Mouse (Mus musculus) limb, embryonic 14.5 days (tissue): ENCODE results near the gene Limk1. TPM values are rescaled to one million over a fixed set of nuclear protein-coding genes. Genes with fewer than 3 reads are reported as not detected.
A peak's percentile ranks its signal among the peaks of the same experiment; 100 is the strongest.

ENCODE experiments used
- ATAC-seq: fragments of 200-750 bp; cut with Nextera tagmentation; 2 replicates; pipeline ENCODE4 v1.8.0; 2017; ENCODE audit warnings: low read depth, moderate number of reproducible peaks, moderate TSS enrichment; ENCODE audit not compliant: low FRiP score
- DNase-seq: peaks from one replicate; pipeline ENCODE4 v3.0.0-alpha.2; 2015; ENCODE audit warnings: low spot score
- H3K27ac ChIP-seq: fragments of 300-500 bp; sonication (generic); replicated peaks from 2 replicates; pipeline ENCODE4 v1.5.1; 2014; ENCODE audit warnings: low read depth, mild to moderate bottlenecking, low read length, moderate library complexity, mixed read lengths
- H3K27me3 ChIP-seq: fragments of 300-500 bp; sonication (generic); 2 replicates; pipeline ENCODE4 v1.6.1; 2014; ENCODE audit warnings: low read length, mixed read lengths; ENCODE audit not compliant: control insufficient read depth, insufficient read depth
- H3K36me3 ChIP-seq: fragments of 300-500 bp; sonication (generic); 2 replicates; pipeline ENCODE4 v1.6.1; 2014; ENCODE audit warnings: mild to moderate bottlenecking, low read length, moderate library complexity, mixed read lengths; ENCODE audit not compliant: control insufficient read depth, insufficient read depth
- H3K4me1 ChIP-seq: fragments of 300-500 bp; sonication (generic); 2 replicates; pipeline ENCODE4 v1.6.1; 2014; ENCODE audit warnings: antibody characterized with exemption, low read length, mixed read lengths; ENCODE audit not compliant: control insufficient read depth, insufficient read depth
- H3K4me2 ChIP-seq: fragments of 300-500 bp; sonication (generic); replicated peaks from 2 replicates; pipeline ENCODE4 v1.6.1; 2014; ENCODE audit warnings: low read depth, mild to moderate bottlenecking, low read length, moderate library complexity; ENCODE audit not compliant: severe bottlenecking
- H3K4me3 ChIP-seq: fragments of 300-500 bp; sonication (generic); replicated peaks from 2 replicates; pipeline ENCODE4 v1.5.1; 2014; ENCODE audit warnings: low read length
- H3K9ac ChIP-seq: fragments of 300-500 bp; sonication (generic); 2 replicates; pipeline ENCODE4 v1.6.1; 2014; ENCODE audit warnings: mild to moderate bottlenecking, low read depth, low read length, moderate library complexity; ENCODE audit not compliant: severe bottlenecking
- H3K9me3 ChIP-seq: fragments of 300-500 bp; sonication (generic); 2 replicates; pipeline ENCODE4 v1.6.1; 2016; ENCODE audit warnings: low read length; ENCODE audit not compliant: control insufficient read depth
- POLR2A ChIP-seq: fragments of 200-500 bp; IDR thresholded peaks from 2 replicates; pipeline ENCODE4 v1.8.0; 2012; ENCODE audit warnings: inconsistent platforms, mild to moderate bottlenecking, moderate library complexity, borderline replicate concordance; ENCODE audit not compliant: insufficient read depth, insufficient read length; ENCODE audit errors: extremely low read depth
- WGBS: fragments of 180-500 bp; shearing (Covaris S2); extraction: QIAGEN DNeasy Blood & Tissue Kit; methylation state at CpG from one replicate; pipeline ENCODE4 v1.1.7; 2014; 5-methylcytosine and 5-hydroxymethylcytosine counted together
- polyA plus RNA-seq, 2 experiments: library from polyadenylated mRNA; depleted of rRNA in 1 of 2; stranded (reverse) in 1 of 2; unstranded in 1 of 2; fragments of >200 nt; fragmentation: Nextera tagmentation in 1 of 2; extraction: Ambion mirVana in 1 of 2; gene quantifications; 2 replicates each; pipeline versions ENCODE4 v1.2.1 to v1.2.3; 2012 to 2014

Gene Limk1
- polyA plus RNA-seq, 2 experiments = 8.6 to 31.9 TPM

GRCm38 (mm10) chr5:134728535-134728934 lies 40.1 kb upstream of the Limk1 start:
- Histone ChIP-seq H3K4me1 (peaks cover 13% of the 10 kb centered on the region), H3K27me3 (no peaks in the 10 kb centered on the region), H3K27ac (no peak overlapping the region), H3K36me3 (peaks cover 10% of the 10 kb centered on the region), H3K4me2 (no peak overlapping the region), H3K4me3 (no peak overlapping the region), H3K9me3 (no peaks in the 10 kb centered on the region), H3K9ac (no peak overlapping the region)
- no peak for TF ChIP-seq POLR2A
- WGBS = 19% methylated on average over 3 of the region's 3 CpGs
- ATAC-seq (peak; percentile 81), DNase-seq (peak; percentile 73)

GRCm38 (mm10) chr5:134727001-134727639 lies 38.7 kb upstream of the Limk1 start:
- no peak for ATAC-seq
- 90% methylated on average over 8 of the region's 8 CpGs for WGBS
- DNase-seq = no peak
- Histone ChIP-seq H3K27me3 (no peaks in the 10 kb centered on the region), H3K4me2 (no peak overlapping the region), H3K9ac (no peak overlapping the region), H3K36me3 (peaks cover 10% of the 10 kb centered on the region), H3K4me1 (peaks cover 13% of the 10 kb centered on the region), H3K9me3 (no peaks in the 10 kb centered on the region), H3K4me3 (no peak overlapping the region), H3K27ac (no peak overlapping the region)
- TF ChIP-seq POLR2A = no peak

- 61% methylated on average over 4 of the region's 4 CpGs for WGBS
- no peak overlapping the region for H3K9ac ChIP-seq
- no peak overlapping the region for H3K4me3 ChIP-seq
- ATAC-seq = no peak
- no peak overlapping the region for H3K27ac ChIP-seq
- TF ChIP-seq POLR2A = no peak
- H3K4me1 ChIP-seq = peaks cover 17% of the 10 kb centered on the region
- H3K9me3 ChIP-seq = no peaks in the 10 kb centered on the region
- DNase-seq = no peak
- peaks cover 15% of the 10 kb centered on the region for H3K36me3 ChIP-seq
- H3K4me2 ChIP-seq = no peak overlapping the region
- no peaks in the 10 kb centered on the region for H3K27me3 ChIP-seq
These were observed 36.9 kb upstream of the Limk1 start for GRCm38 (mm10) chr5:134725299-134725698.

GRCm38 (mm10) chr5:134720058-134720457 lies 31.7 kb upstream of the Limk1 start:
- peaks cover 4% of the 10 kb centered on the region; the same call in 1 of the 2 replicates for H3K4me1 ChIP-seq
- peak; percentile 60 for ATAC-seq
- H3K4me3 ChIP-seq = no peak overlapping the region
- no peaks in the 10 kb centered on the region for H3K27me3 ChIP-seq
- no peaks in the 10 kb centered on the region for H3K9me3 ChIP-seq
- 23% methylated on average over 4 of the region's 4 CpGs for WGBS
- H3K9ac ChIP-seq = no peak overlapping the region
- no peak for TF ChIP-seq POLR2A
- H3K4me2 ChIP-seq = no peak overlapping the region
- peak; percentile 54 for DNase-seq
- peaks cover 22% of the 10 kb centered on the region; the same call in 1 of the 2 replicates for H3K36me3 ChIP-seq
- peak overlapping the region; percentile 52 for H3K27ac ChIP-seq

- H3K9me3 ChIP-seq = no peaks in the 10 kb centered on the region
- no peak overlapping the region for H3K9ac ChIP-seq
- no peak overlapping the region for H3K4me3 ChIP-seq
- H3K27me3 ChIP-seq = no peaks in the 10 kb centered on the region
- no peak for TF ChIP-seq POLR2A
- DNase-seq (no peak), ATAC-seq (no peak)
- peaks cover 56% of the 10 kb centered on the region for H3K36me3 ChIP-seq
- H3K4me1 ChIP-seq = no peaks in the 10 kb centered on the region
- 66% methylated on average over 7 of the region's 7 CpGs for WGBS
- H3K4me2 ChIP-seq = no peak overlapping the region
- H3K27ac ChIP-seq = no peak overlapping the region
These were observed 22.7 kb upstream of the Limk1 start for GRCm38 (mm10) chr5:134711076-134711475.
